In genomic region chr11:54513584-54513983, GRCm38 (mm10) we compare ENCODE assay signal across 30 mouse cellular contexts.
"Had no signal": no experiment of that assay in that cellular context is flagged by ENCODE, and none has a peak within 500 bp of the region (broad histone marks: within the 10 kb centered on the region; RNA-seq: fewer than 3 reads in every experiment).

No protein-coding gene starts in this region.

- H3K4me3 ChIP-seq: heart, embryonic 12.5 days; heart, embryonic 13.5 days; heart, embryonic 15.5 days; hindbrain, embryonic 10.5 days; hindbrain, embryonic 12.5 days; hindbrain, embryonic 13.5 days; hindbrain, embryonic 15.5 days; intestine, embryonic 15.5 days; kidney, embryonic 15.5 days; layer of hippocampus, adult 2 months; left cerebral cortex, adult 2 months had no signal

- H3K9ac ChIP-seq: heart, embryonic 12.5 days; heart, embryonic 13.5 days; heart, embryonic 15.5 days; hindbrain, embryonic 12.5 days; hindbrain, embryonic 13.5 days; hindbrain, embryonic 14.5 days; hindbrain, embryonic 15.5 days; intestine, embryonic 15.5 days; kidney, embryonic 15.5 days had no signal

- H3K27me3 ChIP-seq: heart, embryonic 12.5 days; heart, embryonic 13.5 days; heart, embryonic 15.5 days; hindbrain, embryonic 12.5 days; hindbrain, embryonic 13.5 days; hindbrain, embryonic 15.5 days; intestine, embryonic 15.5 days; kidney, embryonic 15.5 days had no signal

- DNase-seq: heart, postnatal 10 days; heart, postnatal 14 days; heart, postnatal 36 days; heart, postnatal 4 days; kidney, adult 11 months; kidney, adult 18-20 months; kidney, adult 2 months; kidney, adult 8-10 months; kidney, adult 9 months; kidney, postnatal 10 days; kidney, postnatal 14 days; kidney, postnatal 25 days; kidney, postnatal 36 days; kidney, postnatal 4 days; layer of hippocampus, adult 9-11 months; layer of hippocampus, postnatal 36 days had no signal

- H3K9me3 ChIP-seq: heart, embryonic 12.5 days; heart, embryonic 13.5 days; heart, embryonic 15.5 days; hindbrain, embryonic 10.5 days; hindbrain, embryonic 12.5 days; hindbrain, embryonic 13.5 days; hindbrain, embryonic 15.5 days; intestine, embryonic 15.5 days; kidney, embryonic 15.5 days had no signal

- H3K36me3 ChIP-seq: intestine, embryonic 15.5 days had no signal

- H3K4me1 ChIP-seq: heart, embryonic 12.5 days; heart, embryonic 13.5 days; heart, embryonic 15.5 days; hindbrain, embryonic 10.5 days; hindbrain, embryonic 12.5 days; hindbrain, embryonic 13.5 days; hindbrain, embryonic 15.5 days; intestine, embryonic 15.5 days; kidney, embryonic 15.5 days had no signal

- H3K27ac ChIP-seq: heart, embryonic 13.5 days; heart, embryonic 15.5 days; hindbrain, embryonic 10.5 days; hindbrain, embryonic 12.5 days; hindbrain, embryonic 13.5 days; hindbrain, embryonic 14.5 days; hindbrain, embryonic 15.5 days; hindbrain, postnatal 0 days; intestine, embryonic 15.5 days; kidney, embryonic 15.5 days; kidney, postnatal 0 days; layer of hippocampus, adult 2 months; left cerebral cortex, adult 2 months had no signal
